Mouse (Mus musculus): ENCODE measurements at regions not wholly inside any gene's neighbourhood (a gene's known extent, or its start where the extent isn't known, plus 50 kb on each side); places are given as distances from the start of the nearest gene placed in this dataset.

DNA sequence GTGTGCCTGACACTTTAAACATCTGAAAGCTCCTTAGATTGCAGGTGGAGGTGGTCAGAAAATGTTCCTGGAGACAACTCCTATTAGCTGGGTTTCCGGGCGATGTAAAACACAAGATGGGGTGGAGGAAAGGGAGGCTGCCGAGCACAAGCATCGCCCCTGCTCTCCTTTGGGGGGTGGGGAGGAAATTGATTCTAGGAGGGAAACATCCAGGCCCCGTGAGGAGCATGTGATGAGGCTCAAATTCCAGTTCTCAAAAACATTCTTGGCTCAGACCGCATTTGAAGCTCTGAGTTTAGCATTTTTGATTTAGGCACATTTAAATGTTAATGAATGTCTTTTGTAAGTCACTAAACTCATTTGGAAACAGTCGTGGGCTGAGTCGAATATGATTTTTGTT is 105.5 kb downstream of the Rpl14 start:
- no peak for DNase-seq (ENCODE audit: low read depth, low spot score)

DNA sequence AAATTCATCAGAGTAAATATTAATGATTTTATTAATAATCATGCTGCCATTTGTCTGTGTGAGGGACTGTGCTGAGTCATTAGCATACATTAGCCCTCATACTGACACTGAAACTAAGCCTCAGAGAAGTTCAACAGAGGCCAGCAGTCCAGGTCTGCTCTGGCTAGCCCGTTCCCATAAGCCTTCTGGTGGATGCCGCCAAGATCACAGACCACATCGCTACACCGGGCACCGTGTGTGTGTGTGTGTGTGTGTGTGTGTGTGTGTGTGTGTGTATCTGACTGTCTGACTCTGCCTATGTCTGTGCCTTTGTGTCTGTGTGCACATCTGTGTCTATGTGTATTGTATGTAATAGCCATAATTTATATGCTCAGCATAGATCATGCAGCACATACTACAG is 106.0 kb downstream of the Rpl14 start:
- no peak for DNase-seq (ENCODE audit: low read depth, low spot score)

DNA sequence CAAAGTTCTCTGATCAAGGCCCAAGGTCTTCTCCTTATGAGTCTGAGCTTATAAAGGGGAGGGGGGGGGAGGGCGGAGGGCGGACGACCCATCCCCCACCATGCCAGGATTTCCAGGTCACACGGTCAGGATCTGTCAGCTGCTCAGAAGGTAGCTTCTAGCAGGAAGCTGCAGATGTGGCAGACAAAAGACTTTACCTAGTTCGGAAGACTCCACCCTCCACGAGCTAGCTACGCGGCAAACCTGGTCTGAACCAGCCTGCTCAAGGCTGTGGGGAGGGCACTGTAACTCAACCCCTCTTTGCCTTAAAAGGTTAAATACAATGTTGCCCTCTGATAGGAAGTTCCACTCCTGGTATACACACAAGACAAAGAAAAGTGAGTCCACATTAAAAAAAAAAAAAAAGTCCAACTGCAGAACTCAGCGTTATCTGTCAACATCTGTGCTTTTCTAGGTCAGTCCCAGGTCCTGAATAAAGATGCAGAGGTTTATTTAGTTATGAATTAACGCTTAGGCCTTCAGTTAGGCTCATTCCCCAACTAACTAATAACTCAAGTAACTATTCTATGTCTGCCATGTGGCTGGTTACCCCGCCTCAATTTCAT is 108.7 kb downstream of the Rpl14 start:
- DNase-seq (ENCODE audit: low read depth, low spot score) = no peak

DNA sequence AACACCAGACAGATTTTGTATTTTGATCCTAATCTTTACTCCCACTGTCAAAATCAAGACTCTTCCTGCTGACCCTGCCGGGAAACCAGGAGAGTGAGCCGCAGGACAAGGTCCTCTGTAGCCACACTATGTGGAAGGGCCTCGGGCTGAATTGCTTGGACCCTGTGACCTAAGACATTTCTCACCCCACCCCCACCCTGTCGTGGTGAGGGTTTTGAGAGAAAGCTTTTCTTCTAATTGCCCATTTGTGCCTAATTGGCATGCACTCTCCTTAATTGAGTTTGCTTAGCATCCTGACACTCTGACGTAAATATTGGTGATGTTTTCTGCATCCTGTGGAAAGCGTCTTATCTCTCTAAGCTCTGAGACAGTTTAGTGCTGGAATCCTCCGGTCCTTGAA is 110.2 kb downstream of the Rpl14 start:
- no peak for DNase-seq (ENCODE audit: low read depth, low spot score)

DNA sequence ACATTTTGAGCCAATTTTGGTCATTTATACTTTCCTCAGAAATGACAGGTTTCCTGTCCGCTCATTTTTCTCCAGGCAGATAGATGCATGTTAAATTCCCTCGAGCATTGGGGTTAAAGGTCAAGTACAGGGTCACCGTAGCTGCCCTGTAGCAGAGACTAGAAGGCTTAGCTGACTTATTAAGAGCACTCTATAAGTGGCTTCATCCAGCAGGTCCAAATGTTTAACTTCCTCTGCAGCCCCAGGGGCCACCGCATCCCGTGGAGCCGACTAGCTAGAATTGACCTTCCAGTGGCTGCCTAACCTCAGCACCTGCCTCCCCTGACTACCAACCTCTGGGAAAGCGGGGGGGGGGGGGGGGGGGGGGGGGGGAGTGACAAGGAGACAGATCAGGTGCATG is 114.7 kb downstream of the Rpl14 start:
- no peak for DNase-seq (ENCODE audit: low read depth, low spot score)

DNA sequence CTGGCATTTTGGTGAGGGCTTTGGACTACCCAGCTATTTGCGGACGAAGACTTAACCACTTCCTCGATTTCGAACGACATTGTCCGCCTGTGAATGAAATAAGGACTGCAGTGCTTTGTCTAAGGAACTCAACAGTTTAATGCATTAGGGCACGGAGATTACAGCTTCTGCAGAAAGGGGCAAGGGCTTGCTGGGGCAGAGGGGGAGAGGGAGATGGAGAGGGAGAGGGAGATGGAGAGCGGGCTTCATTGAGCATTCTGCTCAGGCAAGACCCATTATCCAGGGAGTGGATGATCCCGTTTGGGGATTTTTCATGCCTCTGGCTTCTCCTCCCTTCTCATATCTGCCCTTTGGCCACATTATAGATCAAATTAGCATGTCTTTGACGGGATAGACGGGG is 117.8 kb downstream of the Rpl14 start:
- no peak for DNase-seq (ENCODE audit: low read depth, low spot score)

DNA sequence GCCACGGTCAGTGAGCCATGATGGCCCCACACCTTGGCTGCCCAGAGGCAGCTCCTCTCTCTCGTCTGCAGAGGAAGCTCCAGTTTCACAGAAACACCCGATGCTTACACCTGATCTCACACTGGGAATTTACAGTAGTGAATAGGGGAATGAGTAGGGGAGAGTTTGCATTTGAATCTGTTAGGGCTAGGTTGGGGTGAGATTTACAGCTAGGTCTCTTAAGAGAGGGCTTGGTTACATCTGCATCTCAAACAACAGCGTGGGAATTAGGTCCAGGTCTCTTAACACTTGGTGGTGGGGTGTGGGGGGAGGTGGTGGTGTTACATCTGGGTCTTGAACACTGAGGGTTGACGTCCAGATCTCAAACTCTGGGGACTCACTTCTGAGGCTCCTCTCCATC is 119.3 kb downstream of the Rpl14 start:
- no peak for DNase-seq (ENCODE audit: low read depth, low spot score)

DNA sequence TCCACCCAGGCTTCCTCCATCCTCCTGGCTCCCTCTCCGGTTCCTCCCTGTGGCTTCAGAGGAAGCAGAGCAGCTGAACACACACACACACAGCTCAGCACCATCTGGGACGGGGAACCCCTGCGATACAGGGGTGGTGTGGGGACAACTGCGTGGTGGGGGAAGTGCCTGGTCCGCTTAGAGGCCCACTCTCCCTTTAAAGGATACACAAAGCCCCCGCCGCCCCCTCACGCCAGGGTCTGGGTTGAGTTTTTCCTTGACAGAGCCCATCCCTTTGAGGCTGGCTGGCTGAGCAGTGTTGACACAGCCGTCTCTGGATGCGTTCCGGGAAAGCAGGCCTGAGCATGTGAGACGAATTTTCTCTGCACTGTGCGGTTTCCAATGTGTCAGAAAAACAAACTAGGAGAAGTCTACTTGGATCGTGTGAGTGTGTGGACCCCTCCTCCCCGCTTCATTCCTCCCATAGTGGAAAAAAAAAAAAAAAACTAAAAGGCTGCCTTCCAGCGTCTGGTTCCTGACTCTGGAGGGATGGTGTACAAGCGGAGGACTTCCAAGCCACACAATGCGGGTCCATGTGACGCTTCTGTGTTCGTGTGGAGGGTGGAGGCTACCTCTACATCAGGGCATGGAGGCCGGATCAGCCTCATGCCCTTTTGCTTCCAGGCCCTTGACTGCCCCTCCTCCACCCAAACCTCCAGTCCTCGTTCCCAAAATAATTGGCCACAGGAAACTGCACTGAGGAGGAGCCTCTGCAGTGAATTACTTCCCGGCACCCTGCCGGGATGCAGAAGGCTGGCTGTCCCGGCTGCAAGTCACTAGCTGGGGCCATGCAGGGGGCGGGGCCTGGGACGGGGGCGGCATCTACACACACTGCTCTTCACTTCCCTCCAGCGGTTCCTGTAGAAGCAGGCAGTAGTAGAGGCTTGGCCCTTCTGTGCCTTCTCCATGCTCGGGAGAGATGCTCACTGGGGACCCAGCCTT is 120.0 kb downstream of the Rpl14 start:
- DNase-seq (ENCODE audit: low read depth, low spot score) = peak; percentile 72

DNA sequence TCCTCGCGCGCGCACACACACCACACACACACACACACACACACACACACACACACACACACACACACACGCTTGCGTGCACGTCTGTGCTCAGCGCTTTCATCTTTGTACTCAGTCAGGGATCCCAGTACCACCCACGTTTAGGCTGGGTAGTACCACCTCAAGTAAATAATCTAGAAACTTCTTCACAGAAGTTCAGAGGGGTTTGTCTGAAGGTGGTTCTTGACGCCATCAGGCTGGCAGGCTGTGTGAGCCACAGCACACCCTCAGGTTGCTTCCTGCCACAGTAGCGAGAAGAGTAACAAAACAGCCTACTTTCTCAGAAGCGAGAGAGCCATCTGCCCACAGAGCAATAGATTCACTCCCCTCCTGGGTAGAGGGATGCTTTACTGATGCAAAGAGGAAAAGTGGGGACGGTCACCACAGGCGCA is 120.7 kb downstream of the Rpl14 start:
- no peak for DNase-seq (ENCODE audit: low read depth, low spot score)

DNA sequence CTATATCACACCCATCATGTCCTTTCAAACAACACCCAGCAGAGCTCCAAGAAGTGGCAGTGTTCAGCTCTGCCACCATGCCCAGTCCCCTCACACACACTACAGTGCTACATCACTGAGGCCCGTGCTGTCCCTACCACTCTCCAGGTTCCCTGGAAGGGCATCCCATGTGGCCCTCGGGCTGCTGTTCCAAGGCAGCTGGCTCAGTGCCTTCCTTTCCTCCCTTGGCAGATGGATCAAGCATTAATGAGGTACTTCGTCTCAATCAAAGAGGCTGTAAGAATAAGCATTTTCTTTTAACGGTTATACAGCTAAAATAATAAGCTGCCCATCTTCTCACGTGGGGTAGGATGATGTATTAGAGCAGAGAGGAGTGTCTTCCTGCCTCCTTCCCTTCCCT is 123.2 kb downstream of the Rpl14 start:
- no peak for DNase-seq (ENCODE audit: low read depth, low spot score)

DNA sequence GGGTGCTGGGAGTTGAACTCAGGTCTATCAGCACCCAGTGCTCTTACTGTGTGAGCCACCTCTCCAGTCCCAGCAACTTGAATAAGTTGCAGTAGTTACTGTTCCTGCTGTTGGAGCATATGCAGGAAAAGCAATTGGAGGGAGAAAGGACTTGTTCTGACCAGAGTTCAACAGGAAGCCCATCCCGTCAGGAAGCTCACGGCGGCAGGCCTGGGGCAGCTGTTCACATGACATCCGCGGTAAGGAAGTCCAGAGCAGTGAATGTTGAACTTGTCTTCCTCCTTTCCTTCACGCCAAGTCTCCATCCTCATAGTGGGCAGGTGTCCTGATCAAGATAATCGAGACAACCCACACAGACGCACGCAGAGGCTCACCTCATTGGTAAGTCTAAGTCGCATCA is 124.7 kb downstream of the Rpl14 start:
- no peak for DNase-seq (ENCODE audit: low read depth, low spot score)

DNA sequence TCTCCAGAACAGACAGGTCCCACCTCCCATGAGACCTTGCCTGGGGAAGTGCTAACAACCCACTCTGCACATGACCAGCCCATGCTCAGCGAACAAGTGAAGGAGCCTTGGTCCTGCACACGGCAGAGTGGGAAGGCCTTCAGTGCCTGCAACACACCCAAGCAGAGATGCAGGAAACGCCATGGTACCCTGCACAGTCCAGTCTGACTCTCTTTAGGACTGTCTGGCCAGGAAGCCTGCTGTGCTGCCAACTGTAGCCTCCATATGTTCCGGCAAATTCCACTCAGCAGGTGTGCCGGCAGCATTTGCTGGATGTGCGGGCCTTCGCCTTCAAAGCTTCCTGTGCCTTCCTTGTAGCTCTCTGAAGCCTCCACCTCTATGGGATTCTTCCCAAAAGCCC is 126.5 kb downstream of the Rpl14 start:
- DNase-seq (ENCODE audit: low read depth, low spot score) = no peak

DNA sequence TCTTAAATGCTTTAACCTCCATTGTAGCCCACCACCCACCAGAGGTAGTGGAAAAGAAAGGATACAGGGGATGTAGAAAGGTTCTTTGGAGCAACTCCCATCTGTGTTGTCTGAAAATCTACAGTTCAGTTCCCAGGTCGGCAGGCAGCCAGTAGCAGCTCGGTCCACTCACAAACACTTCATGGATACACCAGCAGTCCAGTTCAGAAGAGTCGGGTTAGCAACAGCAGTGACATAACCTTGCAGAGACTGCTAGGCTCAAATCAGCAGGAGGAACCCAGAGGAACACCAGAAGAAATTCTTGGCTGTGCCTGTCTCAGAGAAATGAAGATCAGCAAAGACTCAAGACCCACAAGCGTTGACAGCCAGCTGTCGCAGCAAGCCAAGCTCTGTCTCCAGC is 128.5 kb downstream of the Rpl14 start:
- DNase-seq (ENCODE audit: low read depth, low spot score) = no peak

DNA sequence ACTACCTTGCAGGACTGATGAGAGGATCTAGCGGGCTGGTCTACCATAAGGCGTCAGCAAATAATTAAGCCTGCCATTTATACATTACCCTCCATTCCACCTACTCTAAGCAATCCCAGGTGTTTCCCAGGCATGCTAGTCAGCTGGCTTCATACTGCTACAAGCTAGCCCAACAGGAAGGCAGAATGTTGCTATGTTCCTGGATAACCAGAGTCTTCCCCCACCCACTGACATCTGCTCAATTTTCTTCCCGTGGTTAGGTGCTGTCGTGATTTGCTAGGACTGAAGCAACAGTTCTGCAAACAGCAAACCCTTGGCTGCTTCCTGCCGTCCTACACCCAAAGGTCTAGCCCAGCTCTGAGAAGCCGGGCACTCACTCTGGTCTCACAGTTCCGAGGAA is 131.6 kb downstream of the Rpl14 start:
- no peak for DNase-seq (ENCODE audit: low read depth, low spot score)

DNA sequence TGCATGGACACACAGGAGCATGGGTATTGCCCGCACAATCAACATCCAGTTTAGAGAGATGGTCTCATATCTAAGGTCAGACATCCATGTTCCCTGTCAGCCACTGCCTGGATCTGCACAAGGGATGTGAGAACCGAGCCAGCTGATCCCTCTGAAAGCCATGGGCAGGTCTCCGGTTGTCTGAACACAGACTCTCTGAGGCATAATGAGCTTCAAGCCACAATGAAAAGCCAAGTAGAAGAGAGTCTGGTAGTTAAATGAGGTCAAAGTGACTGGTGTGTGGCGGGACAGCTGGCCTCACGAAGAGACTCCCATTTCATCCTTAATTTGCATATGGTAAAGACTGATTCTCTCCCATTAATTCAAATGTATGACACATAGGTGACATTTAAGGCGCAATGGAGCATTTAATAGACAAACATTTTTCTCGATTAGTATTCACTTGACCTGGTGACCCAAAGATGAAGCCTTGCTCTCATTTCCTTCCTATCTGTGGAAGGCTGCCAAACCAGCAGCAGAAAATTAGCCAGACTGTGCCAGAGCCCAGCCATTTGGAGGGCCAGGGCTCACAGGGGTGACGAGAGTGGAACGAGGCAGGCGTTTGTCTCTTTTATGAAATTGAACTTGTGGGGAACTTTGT is 132.2 kb downstream of the Rpl14 start:
- no peak for DNase-seq (ENCODE audit: low read depth, low spot score)

DNA sequence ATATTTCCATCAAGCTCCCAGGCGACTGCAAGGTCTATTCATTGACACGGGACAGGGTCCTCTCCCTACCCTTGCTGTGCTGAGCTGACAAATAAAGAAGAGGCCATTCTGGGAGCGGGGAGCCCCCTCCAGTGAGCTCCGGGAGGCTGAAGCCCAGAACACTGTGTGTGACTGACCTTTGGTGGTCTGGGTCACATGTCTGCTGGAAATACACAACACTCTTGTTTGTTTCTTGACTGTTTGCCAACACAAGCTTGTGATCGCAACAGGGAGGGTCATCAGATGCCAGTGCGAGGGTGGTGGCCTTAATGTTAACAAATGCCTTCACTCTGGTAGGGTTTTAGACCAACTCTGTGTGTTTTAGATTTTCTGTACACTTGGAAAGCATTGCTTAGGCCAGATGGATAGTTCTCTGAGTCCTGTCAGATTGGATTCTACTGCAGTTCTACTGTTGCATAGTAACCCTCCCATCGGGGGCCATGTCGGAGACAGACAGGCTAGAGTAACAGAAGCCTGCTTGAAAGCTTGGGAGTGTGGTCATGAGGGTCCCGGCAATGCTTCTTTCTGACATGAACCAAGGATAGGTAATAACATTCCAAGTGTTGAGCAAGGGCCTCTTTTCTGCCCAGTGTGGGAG is 135.4 kb downstream of the Rpl14 start:
- no peak for DNase-seq (ENCODE audit: low read depth, low spot score)

DNA sequence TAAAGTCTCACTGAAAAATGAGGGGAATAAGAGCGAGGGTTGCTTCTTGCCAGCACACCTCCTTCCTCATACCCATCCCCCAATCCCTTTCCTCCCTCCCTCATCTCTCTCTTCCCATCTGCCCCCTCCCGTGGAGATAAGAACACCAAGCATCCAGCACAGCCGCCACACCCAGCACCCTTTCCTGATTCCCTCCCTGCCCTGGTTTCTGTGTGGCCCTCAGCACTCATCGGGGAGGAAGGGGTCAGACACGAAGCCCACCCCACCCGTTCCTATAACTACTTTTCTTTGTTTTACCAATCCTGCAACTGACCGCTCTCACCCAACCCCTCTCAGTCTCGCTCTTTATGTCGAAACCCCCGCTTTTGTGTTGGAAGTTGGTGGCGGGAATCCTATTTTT is 137.3 kb downstream of the Rpl14 start:
- no peak for DNase-seq (ENCODE audit: low read depth, low spot score)

DNA sequence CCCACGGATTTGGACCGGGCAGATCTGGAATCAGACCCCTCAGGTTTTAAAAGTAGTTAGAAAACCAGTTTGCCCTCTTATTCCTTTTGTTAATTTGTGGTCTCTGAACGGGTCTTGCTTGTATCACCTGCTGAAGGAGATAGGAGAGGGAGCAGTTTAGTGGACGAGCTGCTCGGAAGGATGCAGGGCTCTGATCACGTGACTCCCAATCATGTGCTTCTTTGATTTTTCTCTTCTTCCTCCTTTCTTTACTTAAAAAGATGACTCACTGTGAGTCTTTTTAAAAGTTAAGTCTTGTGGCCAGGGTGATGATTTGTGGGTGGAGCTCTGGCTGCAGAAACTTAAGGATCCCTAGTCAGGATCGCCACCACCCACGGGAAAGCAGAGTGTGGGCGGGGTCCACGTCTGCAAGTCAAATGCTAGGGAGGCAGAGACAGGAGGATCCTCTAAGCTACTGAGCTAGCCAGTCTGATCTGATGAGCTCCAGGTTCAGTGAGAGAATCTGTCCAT is 138.0 kb downstream of the Rpl14 start:
- no peak for DNase-seq (ENCODE audit: low read depth, low spot score)

DNA sequence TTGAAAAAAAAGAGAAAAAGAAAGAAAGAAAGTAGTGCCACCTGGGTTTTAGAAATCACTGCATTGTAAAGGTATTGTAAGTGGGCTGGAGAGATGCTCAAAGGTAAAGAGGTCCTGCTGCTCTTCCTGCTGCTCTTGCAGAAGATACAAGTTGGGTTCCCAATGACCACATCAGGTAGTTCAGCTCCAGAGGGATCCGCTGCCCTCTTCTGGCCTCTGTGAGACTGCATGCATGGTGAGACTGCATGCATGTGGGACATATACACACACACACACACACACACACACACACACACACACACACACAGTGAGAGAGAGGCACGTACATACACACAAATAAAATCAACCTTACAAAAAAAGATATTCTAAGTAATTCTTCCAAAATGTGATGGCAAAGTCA is 141.7 kb downstream of the Rpl14 start:
- DNase-seq (ENCODE audit: low read depth, low spot score) = no peak

DNA sequence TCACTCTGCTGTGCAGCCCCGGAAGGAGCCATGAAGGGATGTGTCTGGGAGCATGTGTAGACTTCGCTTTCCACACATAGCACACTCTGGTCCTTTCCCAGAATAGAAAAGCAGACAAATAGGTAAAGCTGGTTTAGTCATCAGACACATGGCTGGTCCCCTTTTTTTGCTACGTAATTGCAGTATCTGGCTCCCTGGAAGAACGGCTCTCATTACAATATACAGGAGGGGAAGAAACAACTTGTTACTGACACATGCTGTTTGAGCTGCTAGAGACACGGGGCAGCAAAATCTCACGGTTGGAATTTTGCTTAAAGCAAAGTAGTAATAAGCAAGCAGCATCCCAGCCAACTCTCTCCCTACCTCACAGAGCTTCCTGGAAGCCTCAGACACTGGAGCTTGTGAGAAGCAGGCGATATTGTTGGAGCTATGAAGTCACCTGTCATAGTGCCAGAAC is 144.4 kb downstream of the Rpl14 start:
- DNase-seq (ENCODE audit: low read depth, low spot score) = no peak

DNA sequence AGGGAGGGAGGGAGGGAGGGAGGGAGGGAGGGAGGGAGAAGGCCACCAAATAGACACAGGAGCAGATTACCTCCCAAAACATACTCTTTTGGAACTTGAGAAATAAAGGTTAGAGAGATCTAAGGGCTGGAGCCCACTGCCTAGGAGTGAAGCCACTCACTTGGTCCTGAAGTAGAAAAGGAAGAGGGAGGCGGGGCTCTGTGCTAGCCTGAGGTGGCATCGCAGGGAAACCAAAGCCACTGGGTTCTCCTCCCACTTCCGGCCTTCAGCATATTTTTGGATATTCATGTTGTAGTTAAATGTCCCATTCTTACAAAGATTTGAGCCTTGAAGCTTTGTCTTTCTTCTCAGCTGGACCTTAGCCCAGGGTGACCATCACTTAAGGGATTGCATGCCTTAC is 147.6 kb downstream of the Rpl14 start:
- no peak for DNase-seq (ENCODE audit: low read depth, low spot score)
